Mouse (Mus musculus) testis, adult 2 months (tissue): ENCODE measurements around the gene Capzb. TPM values are rescaled to one million over a fixed set of nuclear protein-coding genes. Genes with fewer than 3 reads are reported as not detected.

Source experiments
- H3K27ac ChIP-seq: fragments of 200-500 bp; 2 replicates; pipeline ENCODE4 v1.5.1; 2012; ENCODE audit warnings: low read depth, low read length; ENCODE audit not compliant: control insufficient read depth, insufficient read depth
- H3K27me3 ChIP-seq: fragments of 200-500 bp; 2 replicates; pipeline ENCODE4 v1.6.1; 2012; ENCODE audit warnings: mild to moderate bottlenecking, low read length, moderate library complexity; ENCODE audit not compliant: control insufficient read depth, insufficient read depth
- H3K36me3 ChIP-seq: fragments of 200-500 bp; 2 replicates; pipeline ENCODE4 v1.6.1; 2012; ENCODE audit warnings: mild to moderate bottlenecking, low read length; ENCODE audit not compliant: control insufficient read depth, insufficient read depth
- H3K4me1 ChIP-seq: fragments of 200-500 bp; 2 replicates; pipeline ENCODE4 v1.6.1; 2012; ENCODE audit warnings: low read length; ENCODE audit not compliant: control insufficient read depth, insufficient read depth
- H3K4me3 ChIP-seq: fragments of 200-500 bp; 2 replicates; pipeline ENCODE4 v1.5.1; 2012; ENCODE audit warnings: low read depth, mild to moderate bottlenecking, low read length, moderate library complexity, mixed read lengths; ENCODE audit not compliant: control insufficient read depth
- CTCF ChIP-seq: fragments of 200-500 bp; IDR thresholded peaks from 2 replicates; pipeline ENCODE4 v1.5.1; 2012; ENCODE audit warnings: low read depth, mild to moderate bottlenecking, inconsistent platforms, low read length, moderate library complexity; ENCODE audit not compliant: control insufficient read depth, insufficient read depth, insufficient replicate concordance
- POLR2A ChIP-seq: fragments of 200-500 bp; IDR thresholded peaks from 2 replicates; pipeline ENCODE4 v1.6.1; 2012; ENCODE audit warnings: low read depth, mild to moderate bottlenecking, inconsistent platforms, low read length, moderate library complexity; ENCODE audit not compliant: control insufficient read depth
- polyA plus RNA-seq: library from polyadenylated mRNA; depleted of rRNA; stranded (reverse); fragments of >200 nt; gene quantifications from 2 replicates; pipeline ENCODE4 v1.2.3, GENCODE M21; 2012

Capzb gene
- polyA plus RNA-seq, 1 experiment = 286 TPM

DNA sequence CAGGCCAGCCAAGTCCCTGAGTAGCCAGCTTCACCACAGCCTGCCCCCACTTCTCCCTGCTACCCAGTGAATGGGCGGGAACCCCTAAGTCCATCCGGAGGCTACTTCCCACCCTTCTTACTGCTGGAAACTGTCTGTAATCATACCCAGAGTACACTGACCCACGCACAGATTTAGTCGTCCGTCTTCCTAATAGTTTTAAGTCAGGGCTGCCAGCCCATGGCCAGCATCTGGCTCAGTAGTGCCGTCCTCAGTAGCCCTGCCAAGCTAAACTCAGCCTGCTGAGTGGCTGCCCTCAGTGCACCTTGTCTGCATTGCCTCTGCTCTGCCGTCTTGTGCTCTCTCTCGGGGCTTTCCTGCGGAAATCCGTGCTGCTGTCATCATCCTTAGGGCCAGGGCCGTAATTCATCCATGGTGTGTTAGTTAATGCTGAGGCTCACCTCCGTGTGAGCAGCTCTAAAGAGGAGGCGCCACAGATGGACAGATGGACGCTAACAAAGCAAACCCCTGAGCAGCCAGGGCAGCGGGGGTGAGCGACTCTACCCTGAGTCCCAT, 89.2 kb downstream of the Capzb start:
- H3K27ac ChIP-seq = no peak overlapping the region
- H3K4me3 ChIP-seq = no peak overlapping the region
- H3K4me1 ChIP-seq = no peaks in the 10 kb centered on the region
- no peak for TF ChIP-seq CTCF
- no peaks in the 10 kb centered on the region; the same call in 1 of the 2 replicates for H3K36me3 ChIP-seq
- H3K27me3 ChIP-seq = no peaks in the 10 kb centered on the region

DNA sequence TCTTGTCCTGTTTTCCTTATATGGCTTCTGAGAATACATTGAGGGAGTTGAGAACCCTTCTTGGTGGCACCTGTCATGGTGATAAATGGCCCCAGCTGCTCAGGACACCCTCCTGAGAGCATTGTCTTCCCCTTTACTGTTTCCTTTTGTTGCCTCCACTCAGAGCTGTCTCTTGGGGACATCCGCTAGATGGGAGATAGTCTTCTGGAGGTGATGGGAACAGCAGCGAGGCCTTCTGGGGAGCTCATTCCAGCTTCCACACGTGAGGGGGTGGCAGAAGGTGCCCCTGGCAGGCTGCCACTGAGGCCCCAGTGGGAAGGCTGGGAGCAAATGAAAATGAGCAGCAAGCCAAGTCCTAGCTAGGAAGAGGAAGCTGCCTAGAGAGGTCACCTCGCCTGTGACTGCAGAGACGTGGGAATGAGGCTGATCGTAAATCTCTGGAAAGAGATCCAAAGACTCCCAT, 90.3 kb downstream of the Capzb start:
- Histone ChIP-seq H3K4me1 (no peaks in the 10 kb centered on the region; the same call in 1 of the 2 replicates), H3K36me3 (no peaks in the 10 kb centered on the region; the same call in 1 of the 2 replicates), H3K27ac (no peak overlapping the region), H3K27me3 (no peaks in the 10 kb centered on the region), H3K4me3 (no peak overlapping the region)
- TF ChIP-seq CTCF = no peak

DNA sequence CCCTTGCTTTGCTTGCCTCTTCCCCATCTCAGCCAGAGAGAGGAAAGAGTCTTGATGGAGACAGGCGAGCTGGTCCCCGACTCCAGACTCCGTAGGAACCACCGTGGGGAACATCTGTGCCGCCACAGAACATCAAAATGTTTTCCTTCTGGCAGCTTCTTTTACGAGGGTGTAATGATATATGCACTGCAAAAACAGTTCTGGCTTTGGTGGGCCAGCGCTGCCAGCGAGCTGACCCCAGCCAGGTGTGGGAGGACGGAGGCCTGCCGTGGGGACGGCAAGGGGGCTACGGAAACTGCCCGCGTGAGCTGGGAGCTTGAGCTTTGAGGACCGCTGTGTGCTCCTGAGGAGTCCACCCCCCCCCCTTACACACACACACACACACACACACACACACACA, 92.2 kb downstream of the Capzb start:
- H3K4me3 ChIP-seq = no peak overlapping the region
- TF ChIP-seq POLR2A = no peak
- TF ChIP-seq CTCF = no peak
- H3K36me3 ChIP-seq = no peaks in the 10 kb centered on the region; the same call in 1 of the 2 replicates
- no peaks in the 10 kb centered on the region for H3K27me3 ChIP-seq
- H3K27ac ChIP-seq = no peak overlapping the region
- no peaks in the 10 kb centered on the region; the same call in 1 of the 2 replicates for H3K4me1 ChIP-seq

DNA sequence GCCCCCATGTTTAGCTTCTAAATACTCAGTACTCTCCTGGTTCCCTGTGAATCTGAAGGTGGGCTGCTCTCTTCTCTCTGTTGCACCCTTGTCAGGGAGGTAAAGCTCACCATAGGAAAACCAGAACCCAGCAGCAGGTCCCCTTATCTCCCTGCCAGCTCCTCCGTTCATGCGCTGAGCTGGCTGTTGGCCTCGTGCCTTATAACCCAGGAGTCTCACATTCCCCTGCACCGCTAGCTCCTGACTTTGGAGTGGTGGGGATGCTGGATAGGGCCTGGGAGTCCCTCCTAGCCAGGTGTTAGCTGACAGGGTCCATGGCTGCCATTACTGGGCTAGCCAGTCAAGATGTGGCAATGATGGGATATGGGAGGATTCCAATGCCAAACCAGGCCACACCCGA, 93.5 kb downstream of the Capzb start:
- no peak overlapping the region for H3K27ac ChIP-seq
- no peak for TF ChIP-seq CTCF
- TF ChIP-seq POLR2A = no peak
- H3K4me1 ChIP-seq = peaks cover 2% of the 10 kb centered on the region; the same call in 1 of the 2 replicates
- no peaks in the 10 kb centered on the region for H3K27me3 ChIP-seq
- no peak overlapping the region for H3K4me3 ChIP-seq
- no peaks in the 10 kb centered on the region for H3K36me3 ChIP-seq

DNA sequence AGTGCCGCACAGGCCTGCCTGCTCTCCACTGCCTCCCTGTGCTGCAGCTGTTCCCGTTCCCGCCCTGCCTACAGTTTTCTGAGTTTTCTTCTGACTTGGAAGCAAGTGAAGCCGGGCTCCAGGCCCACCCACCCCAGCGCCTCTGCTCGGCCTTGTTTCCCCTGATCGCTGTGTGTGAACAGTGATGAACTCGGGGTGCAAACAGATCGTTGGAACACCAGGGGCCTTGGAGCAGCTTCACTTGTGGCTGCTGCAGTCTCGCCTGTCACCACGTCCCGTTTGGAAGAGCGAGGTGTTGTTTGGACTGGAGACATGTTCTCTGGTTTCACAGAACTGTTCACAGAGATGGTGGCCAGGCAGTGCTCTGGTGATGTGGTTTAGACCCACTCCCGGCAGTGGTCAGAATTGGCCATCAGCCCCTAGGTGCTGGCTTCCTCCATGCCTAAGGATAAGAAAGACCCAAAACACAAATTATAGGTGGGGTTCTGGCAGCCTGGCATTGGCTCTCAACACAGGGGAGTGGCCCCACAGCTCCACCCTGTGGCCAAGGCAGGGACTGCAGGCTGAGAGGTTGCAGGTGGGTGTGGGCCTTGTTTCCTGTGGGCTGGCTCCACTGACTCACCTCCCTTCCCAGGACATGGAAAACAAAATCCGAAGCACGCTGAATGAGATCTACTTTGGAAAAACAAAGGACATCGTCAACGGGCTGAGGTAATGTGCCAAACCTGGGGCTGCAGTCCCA, 94.6 kb downstream of the Capzb start:
- Histone ChIP-seq H3K36me3 (no peaks in the 10 kb centered on the region), H3K27ac (peak overlapping the region; percentile 32; the same call in 1 of the 2 replicates)
- TF ChIP-seq POLR2A = no peak
- peak; percentile 93 for TF ChIP-seq CTCF

DNA sequence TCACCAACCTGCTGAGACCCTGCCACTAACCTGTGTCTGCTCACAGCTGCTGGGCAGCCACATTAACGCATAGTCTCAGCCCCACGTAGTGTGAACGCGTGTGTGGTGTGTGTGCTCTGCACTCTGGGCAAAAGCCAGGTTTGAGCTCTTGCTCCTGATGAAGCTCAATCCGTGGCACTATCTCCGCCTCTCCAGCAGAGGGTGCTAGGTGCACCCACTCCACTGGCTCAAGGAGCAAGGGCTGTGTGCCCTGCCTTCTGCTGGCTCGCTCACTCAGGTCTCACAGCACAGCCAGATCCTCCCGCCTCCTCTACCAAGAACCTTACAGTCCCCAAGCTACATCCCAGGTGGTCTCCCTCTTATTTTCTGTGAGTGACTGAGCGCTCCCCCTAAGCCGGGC, 96.3 kb downstream of the Capzb start:
- H3K27ac ChIP-seq = no peak overlapping the region
- peak; percentile 2; the same call in 1 of the 2 replicates for TF ChIP-seq POLR2A
- peak; percentile 86; the same call in 1 of the 2 replicates for TF ChIP-seq CTCF
- no peaks in the 10 kb centered on the region for H3K36me3 ChIP-seq
- peaks cover 4% of the 10 kb centered on the region for H3K4me1 ChIP-seq
- no peaks in the 10 kb centered on the region for H3K27me3 ChIP-seq
- H3K4me3 ChIP-seq = no peak overlapping the region

More for the DNA sequence above, 94.6 kb downstream of the Capzb start:
- Histone ChIP-seq H3K4me3 (no peak overlapping the region), H3K4me1 (peaks cover 4% of the 10 kb centered on the region), H3K27me3 (no peaks in the 10 kb centered on the region)

DNA sequence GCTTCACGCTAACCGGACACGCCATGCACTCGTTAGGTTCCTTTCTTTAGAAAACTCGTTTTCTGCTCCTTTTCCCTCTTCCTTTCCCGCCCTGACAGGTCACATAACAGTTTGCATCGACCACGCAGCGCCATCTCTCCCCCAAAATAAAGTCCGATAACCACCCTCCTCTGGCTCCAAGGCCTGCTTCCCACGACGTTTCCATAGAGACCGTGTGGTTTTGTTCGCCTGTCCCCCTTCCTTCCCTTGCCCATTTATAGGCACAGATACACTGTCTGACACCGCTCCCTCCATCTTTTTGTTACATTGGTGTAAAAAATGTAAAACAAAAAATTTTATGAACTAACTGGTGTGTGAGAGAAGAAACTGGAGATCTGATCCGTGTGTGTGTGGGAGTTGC, 98.4 kb downstream of the Capzb start:
- Histone ChIP-seq H3K4me3 (no peak overlapping the region), H3K27me3 (no peaks in the 10 kb centered on the region), H3K4me1 (peaks cover 4% of the 10 kb centered on the region), H3K36me3 (no peaks in the 10 kb centered on the region), H3K27ac (peak overlapping the region; percentile 27; the same call in 1 of the 2 replicates)
- TF ChIP-seq POLR2A (no peak), CTCF (no peak)
